Mouse (Mus musculus) heart, postnatal 25 days (tissue): Measurements from ENCODE around the gene Diaph3. TPM values are rescaled to one million over a fixed set of nuclear protein-coding genes. Genes with fewer than 3 reads are reported as not detected.

Experiments
- DNase-seq: peaks from one replicate; pipeline ENCODE4 v3.0.0; 2022; ENCODE audit warnings: low spot score
- intact Hi-C: fragments of 180-260 bp; cut with DNase I; formaldehyde crosslinking; loops from one replicate; pipeline ENCODE4 v1.15.1; 2025
- total RNA-seq, 2 experiments: library from RNA; stranded (reverse); gene quantifications; 2 replicates each; pipeline ENCODE4 v1.2.3; 2021

The Diaph3 gene
- total RNA-seq, 2 experiments from 2014 or later, result 1.4 to 1.6 TPM

- DNase-seq, result no peak
- intact Hi-C loops, result no loop called here
These were observed 271.5 kb downstream of the Diaph3 start for GRCm38 (mm10) chr14:86869536-86869935.

GRCm38 (mm10) chr14:86867143-86867542 is 273.9 kb downstream of the Diaph3 start:
- intact Hi-C loops, result no loop called here
- DNase-seq, result no peak

- no peak for DNase-seq
These were observed 277.0 kb downstream of the Diaph3 start for GRCm38 (mm10) chr14:86864053-86864452.

GRCm38 (mm10) chr14:86861277-86861946 is 279.6 kb downstream of the Diaph3 start:
- intact Hi-C loops, result no loop called here

More at GRCm38 (mm10) chr14:86864053-86864452, 277.0 kb downstream of the Diaph3 start:
- intact Hi-C loops, result no loop called here

GRCm38 (mm10) chr14:86847154-86847810 is 293.8 kb downstream of the Diaph3 start:
- DNase-seq, result no peak
- intact Hi-C loops, result no loop called here

More at GRCm38 (mm10) chr14:86861277-86861946, 279.6 kb downstream of the Diaph3 start:
- DNase-seq, result no peak

- DNase-seq, result no peak
- intact Hi-C loops, result no loop called here
These were observed 297.0 kb downstream of the Diaph3 start for GRCm38 (mm10) chr14:86844075-86844474.

GRCm38 (mm10) chr14:86837642-86838041 is 303.4 kb downstream of the Diaph3 start:
- DNase-seq, result no peak
- intact Hi-C loops, result no loop called here

GRCm38 (mm10) chr14:86834851-86835250 is 306.2 kb downstream of the Diaph3 start:
- DNase-seq, result no peak
- intact Hi-C loops, result no loop called here

- intact Hi-C loops, result no loop called here
- no peak for DNase-seq
These were observed 306.8 kb downstream of the Diaph3 start for GRCm38 (mm10) chr14:86834269-86834668.

- intact Hi-C loops, result no loop called here
- no peak for DNase-seq
These were observed 308.0 kb downstream of the Diaph3 start for GRCm38 (mm10) chr14:86833003-86833402.

GRCm38 (mm10) chr14:86816246-86816645 is 324.8 kb downstream of the Diaph3 start:
- intact Hi-C loops, result no loop called here
- no peak for DNase-seq

GRCm38 (mm10) chr14:86788880-86789641 is 352.0 kb downstream of the Diaph3 start:
- no peak for DNase-seq
- intact Hi-C loops, result no loop called here

GRCm38 (mm10) chr14:86786866-86787265 is 354.2 kb downstream of the Diaph3 start:
- intact Hi-C loops, result no loop called here
- DNase-seq, result no peak

- DNase-seq, result no peak
- intact Hi-C loops, result loop anchor here (1.0 kb wide), 1 partner anchor 103 kb away; no protein-coding TSS in a partner anchor
These were observed 359.3 kb downstream of the Diaph3 start for GRCm38 (mm10) chr14:86781553-86782273.

GRCm38 (mm10) chr14:86773311-86773710 is 367.7 kb downstream of the Diaph3 start:
- DNase-seq, result no peak
- intact Hi-C loops, result no loop called here

GRCm38 (mm10) chr14:86772176-86773150 is 368.6 kb downstream of the Diaph3 start:
- DNase-seq, result no peak
- intact Hi-C loops, result no loop called here

GRCm38 (mm10) chr14:86764286-86764685 is 376.7 kb downstream of the Diaph3 start:
- DNase-seq, result no peak
- intact Hi-C loops, result no loop called here

- no peak for DNase-seq
- intact Hi-C loops, result no loop called here
These were observed 383.2 kb downstream of the Diaph3 start for GRCm38 (mm10) chr14:86757604-86758520.
